Mouse (Mus musculus): ENCODE results near the gene Abhd2. TPM values are rescaled to one million over a fixed set of nuclear protein-coding genes. Genes with fewer than 3 reads are reported as not detected.

Abhd2 gene
- 1 to 10 TPM; 6.1 to 7.1 TPM for total RNA-seq (2021)
- long read RNA-seq, experiment 1, partial matches to known transcripts, result 0 of 2 reads
- long read RNA-seq, experiment 1, other reads (novel, unspliced or antisense), result 2 of 2 reads
- long read RNA-seq, experiment 2, result 0 reads

DNA sequence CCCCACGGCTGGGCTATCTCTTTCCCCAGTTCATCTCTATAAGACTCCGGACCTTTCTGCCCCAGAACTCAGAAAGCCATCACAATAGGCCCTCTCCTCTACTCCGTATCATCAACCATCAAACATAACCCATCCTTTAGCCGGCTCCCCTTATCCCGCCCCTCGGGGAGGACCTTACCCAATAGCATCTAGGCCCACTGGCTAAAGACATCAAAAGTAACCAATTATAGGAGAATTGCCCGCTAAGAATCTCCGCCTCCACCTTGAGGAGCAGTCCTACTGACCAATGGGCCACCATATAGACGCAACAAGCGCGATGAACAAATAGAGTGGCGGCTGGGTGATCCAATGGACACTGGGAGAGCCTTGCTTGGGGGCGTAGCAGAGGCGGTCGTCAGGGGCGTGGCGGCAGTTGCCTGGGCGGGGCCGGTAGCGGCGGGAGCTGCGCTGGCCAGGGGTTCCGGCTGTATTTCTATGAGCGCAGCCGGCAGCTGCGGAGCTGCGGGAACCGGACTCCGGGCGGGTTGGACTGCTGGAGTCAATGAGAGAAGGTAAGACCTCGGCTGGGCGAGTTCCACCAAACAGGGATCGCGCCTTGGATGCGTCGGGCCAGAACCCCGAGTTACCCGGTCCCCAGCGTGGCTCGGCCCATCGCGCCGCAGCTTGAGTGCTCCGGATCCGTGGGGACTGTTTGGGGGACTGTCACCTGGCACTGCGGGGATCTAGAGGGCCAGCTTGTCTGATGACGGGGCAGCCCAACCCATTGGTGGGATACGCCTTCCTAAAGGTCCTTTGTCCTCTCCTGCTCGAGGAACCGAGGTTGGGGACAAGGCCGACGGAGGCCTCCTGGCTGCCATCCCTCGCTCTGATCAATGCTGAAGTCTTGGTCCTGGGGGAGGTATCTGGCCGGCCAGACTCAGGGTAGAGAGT, at the start of gene Abhd2:
Gene Abhd2 (plus strand): TSS at position 411 of the 930 bp plus-strand sequence.
- DNase-seq, result peak; percentile 99

GRCm38 (mm10) chr7:79225477-79225876, 47.5 kb upstream of the Abhd2 start:
- DNase-seq, result no peak

DNA sequence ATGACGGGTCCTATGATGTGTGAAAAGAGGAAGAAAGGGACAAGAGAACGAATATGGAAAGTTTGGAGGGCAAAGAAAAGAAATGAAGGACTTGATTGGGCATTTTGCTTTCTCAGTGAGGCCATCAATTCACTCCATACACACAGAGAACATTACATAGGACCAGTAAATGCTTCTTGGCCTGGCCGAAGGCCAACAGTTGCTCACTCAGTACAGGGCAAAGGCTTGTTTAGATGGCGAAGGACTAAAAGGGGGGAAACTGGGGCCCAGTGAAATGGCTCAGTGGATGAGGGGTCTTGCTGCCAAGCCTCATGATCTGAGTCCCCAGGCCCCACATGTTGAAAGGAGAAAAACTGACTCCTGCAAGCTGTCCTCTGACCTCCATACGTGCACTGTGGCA, 46.8 kb upstream of the Abhd2 start:
- DNase-seq, result no peak

- no peak for DNase-seq
Observed at GRCm38 (mm10) chr7:79226834-79227486, 46.0 kb upstream of the Abhd2 start.

GRCm38 (mm10) chr7:79228471-79228870, 44.5 kb upstream of the Abhd2 start:
- DNase-seq, result peak; percentile 41

- no peak for DNase-seq
Observed at GRCm38 (mm10) chr7:79231577-79231976, 41.4 kb upstream of the Abhd2 start.

DNA sequence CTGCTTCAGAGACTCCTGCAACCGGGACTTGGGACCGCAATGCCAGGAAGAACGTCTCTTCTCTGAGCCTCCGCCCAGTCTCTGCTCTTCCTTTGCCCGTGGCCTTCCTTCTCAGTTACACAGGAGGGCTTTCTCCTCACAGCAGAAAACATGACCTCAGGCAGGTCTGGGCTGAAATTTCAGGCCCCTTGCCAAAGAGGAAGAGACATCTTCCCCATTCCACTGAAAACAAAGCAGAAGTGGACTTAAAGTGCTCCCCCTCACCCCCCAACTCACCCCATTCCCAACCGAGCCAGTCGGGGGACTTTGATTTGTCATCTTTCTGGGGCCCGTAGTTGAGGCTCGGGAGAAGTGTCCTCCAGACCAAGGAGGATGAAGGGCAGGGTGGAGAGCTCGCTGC, 41.0 kb upstream of the Abhd2 start:
- no peak for DNase-seq

GRCm38 (mm10) chr7:79238741-79239140, 34.3 kb upstream of the Abhd2 start:
- no peak for DNase-seq

GRCm38 (mm10) chr7:79241931-79242625, 30.9 kb upstream of the Abhd2 start:
- DNase-seq, result no peak

- no peak for DNase-seq
Observed at GRCm38 (mm10) chr7:79243236-79243635, 29.8 kb upstream of the Abhd2 start.

DNA sequence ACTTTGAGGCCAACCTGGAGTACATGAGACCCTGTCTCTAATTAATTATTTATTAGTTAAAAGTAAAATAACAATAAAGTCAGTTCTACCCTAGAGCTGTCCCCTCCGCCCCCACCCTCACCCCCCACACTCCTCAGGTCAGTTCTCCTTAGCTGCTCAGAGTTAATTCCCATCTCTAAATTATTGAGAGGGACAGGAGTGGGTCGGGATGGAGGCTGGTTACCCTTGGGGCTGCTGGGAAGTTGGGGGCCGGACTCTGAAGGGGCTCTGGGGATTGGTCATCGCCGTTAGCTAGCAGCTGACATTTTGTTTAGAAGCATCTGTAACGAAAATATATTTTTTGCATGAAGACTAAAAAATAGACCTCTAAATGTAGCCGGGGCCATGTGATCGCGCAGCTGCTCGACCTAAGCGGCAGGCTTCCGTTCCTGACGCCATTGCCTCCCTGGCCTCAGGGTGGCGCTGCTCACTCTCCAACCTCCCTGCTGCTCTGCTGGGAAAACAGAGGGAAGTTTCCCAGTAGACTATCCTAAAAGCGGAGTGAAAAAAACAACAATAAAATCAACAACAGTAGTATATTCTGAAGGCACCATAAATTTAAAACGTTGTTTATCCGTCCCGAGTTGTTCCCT, 26.8 kb upstream of the Abhd2 start:
- DNase-seq, result peak; percentile 36

DNA sequence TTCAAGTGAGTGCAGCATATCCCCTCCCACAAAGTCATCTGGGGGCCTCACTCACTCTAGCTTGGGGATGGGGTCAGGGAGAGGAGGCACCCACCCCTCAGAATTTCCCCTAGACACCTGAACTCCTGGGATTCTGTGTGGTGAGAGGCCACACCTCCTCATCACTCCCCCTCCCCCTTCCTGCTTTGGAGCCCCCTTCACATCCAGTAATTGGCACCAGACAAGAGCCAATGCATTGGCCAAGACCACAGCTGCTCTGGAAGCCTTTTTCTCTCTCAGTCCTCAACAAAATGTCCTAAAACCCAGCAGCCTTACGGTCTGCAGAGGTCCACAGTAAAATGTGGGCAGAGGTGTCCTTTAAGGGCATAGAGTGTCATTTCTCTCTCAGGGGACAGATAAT, 25.6 kb upstream of the Abhd2 start:
- no peak for DNase-seq

- no peak for DNase-seq
Observed at GRCm38 (mm10) chr7:79247881-79248389, 25.1 kb upstream of the Abhd2 start.

GRCm38 (mm10) chr7:79249581-79249980, 23.4 kb upstream of the Abhd2 start:
- DNase-seq, result no peak

GRCm38 (mm10) chr7:79254248-79254888, 18.6 kb upstream of the Abhd2 start:
- no peak for DNase-seq

DNA sequence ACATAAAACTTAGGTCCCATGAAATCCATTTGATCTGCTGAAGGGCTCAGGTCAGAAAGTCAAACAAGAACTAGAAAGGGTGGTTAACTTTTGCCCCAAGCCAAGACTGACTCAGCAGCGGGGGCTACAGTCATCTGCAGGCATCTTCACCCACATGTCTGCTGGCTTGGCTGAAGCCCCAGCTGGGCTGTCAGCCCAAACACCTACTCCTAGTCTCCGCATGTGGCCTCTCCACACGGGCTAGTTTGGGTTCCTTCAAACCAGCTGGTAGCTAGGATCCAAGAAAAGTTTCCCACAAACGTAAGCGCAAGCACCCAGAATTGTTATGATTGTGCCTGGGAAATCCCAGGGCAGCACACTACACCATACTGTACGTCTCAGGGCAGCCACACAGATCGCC, 17.6 kb upstream of the Abhd2 start:
- no peak for DNase-seq

- no peak for DNase-seq
Observed at GRCm38 (mm10) chr7:79255752-79256151, 17.2 kb upstream of the Abhd2 start.

DNA sequence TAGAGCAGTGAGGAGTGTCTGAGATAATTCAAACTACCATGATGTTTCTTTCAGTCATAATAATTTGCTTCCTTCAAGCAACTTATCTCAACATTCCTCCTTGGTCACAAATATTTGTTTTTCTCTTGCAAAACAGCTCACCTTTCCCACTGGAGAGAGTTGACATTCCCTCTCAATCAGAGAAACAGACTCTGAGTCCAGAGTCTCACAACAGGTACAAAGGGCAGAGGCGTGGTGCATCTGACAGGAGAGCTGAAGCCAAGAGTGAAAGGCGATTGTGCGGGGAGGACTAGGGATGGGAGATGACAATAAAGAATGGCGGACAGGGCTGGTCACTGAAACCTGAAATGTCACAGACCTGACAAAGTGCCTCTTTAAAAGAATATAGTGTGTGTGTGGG, 16.3 kb upstream of the Abhd2 start:
- no peak for DNase-seq

- DNase-seq, result no peak
Observed at GRCm38 (mm10) chr7:79258981-79259542, 13.9 kb upstream of the Abhd2 start.

- no peak for DNase-seq
Observed at GRCm38 (mm10) chr7:79262478-79262877, 10.5 kb upstream of the Abhd2 start.

DNA sequence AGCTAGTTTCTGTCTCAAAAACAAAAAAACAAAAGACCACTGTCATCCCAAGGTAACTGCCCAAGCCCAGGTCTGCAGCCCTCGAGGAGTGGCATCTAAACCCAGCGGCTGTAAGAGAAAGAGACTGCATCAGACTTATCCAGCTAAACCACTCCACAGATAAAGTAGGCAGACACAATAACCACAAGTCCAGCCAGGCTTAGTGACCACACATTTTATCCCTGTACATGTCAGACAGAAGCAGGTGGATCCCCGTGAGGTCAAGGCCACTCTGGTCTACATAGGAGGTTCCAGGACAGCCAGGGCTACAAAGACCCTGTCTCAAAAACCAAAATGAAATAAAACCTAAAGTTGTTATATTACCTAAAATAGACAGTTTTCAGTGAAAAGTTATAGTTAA, 9.2 kb upstream of the Abhd2 start:
- no peak for DNase-seq
